Mouse (Mus musculus) c-Kit-positive CD71-positive TER-119-positive erythroid progenitor cells, embryonic 14.5 days (primary cell): Measurements from ENCODE around the gene Surf2.

Experiments
- DNase-seq: peaks from one replicate; pipeline ENCODE4 v3.0.0-alpha.2; 2013; ENCODE audit warnings: low spot score

The Surf2 gene

DNA sequence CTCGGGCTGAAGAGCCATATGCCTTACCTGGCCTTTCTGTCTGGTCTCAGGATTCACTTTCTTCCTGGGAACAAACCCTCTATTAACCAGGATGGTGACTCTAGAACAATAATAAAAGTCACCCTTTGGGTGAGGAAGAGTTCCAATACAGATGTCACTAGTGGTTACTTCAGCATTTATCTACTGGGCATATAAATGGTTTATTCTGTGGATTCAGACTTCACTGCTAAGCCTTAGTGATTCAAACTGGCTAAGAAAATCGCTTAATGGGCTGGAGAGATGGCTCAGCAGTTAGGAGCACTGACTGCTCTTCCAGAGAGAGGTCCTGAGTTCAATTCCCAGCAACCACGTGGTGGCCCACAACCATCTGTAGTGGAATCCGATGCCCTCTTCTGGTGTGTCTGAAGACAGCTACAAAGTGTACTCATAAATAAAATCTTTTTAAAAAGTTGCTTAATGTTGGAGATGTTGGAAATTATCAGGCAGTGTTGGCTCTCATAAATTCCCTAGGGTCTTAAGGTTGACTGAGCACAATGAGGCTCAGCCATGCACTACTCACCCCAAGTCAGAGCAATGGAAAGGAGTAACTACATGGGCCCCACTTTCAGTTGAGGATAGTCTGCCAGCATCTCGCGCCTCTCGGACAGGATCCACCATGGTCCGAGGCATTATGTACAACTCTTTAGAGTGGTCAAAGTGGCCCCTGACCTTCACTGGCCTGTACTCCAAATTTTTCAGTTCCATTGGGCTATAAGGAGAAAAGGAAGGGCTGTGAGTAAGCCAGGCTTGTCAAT lies 1.8 kb upstream of the Surf2 start:
- DNase-seq = no peak

DNA sequence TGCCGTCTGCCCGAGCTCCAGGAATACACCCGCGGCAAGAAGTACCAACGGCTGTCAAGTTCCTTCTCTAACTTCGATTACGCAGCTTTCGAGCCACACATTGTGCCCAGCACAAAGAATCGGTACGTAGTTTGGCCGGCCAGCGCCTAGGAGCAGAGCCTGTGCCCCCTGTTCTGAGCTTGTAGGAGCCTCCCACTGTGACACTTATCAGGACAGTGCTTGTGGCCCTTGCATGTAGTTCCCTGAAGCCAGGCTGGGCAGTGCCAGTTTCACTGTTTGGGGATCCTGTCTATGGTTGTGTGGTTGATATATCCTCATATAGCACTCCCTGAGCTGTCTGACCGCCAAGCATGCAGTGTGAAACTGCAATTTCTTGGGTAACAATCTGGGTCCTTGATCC lies 571 bp downstream of the Surf2 start:
- no peak for DNase-seq

DNA sequence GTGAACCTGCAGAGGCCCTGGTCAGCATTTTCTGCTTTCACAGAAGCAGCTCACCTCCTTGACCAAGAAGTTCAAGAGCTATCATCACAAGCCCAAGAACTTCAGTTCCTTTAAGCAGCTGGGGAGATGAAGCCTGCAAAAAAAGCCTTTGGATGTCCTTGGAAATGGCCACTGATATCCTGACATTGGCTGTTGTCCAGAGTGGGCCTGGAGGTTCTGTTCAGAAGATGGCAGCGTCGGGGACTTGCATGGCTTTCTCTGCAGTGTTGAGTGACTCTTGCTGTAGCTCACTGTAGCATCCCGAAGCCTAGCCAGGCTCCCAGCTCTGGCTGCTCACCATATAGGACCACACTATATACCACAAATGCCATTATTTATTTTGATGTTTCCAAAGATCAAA lies 3.5 kb downstream of the Surf2 start:
- no peak for DNase-seq

DNA sequence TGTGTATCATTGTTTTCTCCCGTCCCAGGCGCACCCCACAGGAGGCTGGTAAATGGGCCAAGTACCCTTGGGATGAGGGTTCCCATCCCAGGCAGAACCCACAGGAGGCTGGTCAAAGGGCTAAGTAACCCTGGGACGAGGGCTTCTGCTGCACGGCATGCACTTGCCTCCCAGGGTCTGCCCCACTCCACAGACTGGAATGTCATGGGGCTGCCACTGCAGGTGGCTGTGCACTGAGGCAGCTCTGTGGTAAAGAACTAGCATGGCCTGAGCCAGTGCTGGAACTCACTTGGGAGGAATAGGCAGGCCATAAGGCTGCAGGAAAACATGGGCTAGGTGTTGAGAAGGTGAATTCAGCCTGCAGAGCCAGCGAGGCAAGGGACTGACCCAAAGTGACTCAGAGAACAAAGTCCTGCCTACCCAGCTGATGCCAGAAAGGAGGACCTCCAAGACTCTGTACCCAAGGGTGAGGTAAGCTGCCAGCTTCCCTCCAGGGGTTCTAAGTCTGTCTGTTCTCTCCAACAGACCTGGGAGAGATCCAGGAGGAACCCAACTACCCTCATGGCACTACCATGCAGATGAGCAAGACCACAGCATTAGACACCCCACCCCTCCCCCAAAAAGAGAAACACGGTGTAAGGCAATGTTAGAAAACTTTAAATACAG lies 4.2 kb downstream of the Surf2 start:
- no peak for DNase-seq

DNA sequence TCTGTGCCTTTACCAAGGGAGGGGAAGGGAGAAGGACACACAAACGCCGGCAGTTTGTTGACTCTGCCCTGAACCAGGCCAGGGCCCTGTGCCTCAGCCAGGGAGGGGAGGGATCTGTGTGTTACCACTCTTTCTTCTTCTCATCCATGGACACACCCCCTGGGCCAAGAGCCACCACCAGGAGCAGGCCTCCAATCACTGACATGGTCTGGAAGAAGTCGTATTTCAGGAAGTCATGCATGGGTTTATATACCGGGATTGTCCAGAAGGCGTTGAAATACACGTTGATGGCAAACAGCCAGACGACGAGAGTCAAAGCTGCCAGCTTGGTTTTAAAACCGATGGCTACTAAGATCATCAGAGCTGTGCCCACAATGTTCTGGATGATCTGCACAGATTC lies 5.6 kb downstream of the Surf2 start:
- DNase-seq = no peak

DNA sequence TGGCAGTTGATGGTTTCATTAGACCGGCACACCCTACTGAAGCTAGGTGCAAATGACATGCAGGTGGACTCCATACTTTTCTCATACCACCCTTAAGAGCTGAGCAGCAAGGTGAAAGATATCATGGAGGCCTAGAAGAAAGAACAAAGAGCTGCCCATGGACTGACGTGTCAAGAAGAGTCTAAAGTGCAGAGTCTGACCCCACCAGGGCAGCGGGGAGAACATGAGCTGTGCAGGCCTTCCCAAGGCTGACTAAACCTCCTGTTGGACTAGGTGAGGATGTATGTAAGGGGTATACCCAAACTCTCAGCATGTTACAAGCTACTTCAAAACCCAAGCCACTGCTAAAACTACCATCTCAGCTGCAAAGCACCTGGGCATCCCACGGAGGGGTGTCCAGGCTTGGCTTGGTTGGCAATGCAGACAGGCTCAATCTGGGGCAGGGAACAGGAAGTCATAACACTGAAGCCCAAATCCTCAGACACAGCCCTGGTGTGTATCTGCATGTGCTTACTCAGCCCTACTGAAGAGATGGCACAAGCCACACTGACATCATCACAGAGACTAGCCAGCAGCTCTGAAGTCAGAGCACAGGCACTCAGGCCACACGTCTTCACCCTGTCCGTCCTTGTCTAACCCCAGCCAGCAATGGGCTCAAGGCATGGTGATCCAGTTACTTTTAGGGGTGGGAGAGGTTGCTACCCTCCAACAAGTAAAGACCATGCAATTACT lies 11.7 kb downstream of the Surf2 start:
- DNase-seq = no peak

DNA sequence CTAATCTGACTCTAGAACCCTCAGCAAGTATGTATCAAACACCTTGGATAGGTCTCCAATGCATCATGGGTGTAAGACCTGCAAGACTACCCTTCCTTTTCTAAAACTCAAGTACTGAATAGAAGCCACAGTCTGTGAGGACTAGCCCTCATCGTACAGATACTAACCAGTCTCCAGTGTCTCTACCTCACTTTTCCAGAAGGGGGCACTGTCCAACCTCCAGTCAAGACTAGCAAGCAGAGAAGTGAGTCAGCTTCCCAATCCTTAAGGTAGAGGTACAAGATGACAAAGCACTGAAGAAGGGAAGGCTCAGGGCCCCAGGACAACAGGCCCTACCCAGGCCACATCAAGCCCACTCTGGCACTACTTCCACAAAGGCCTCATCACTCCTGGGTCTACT lies 14.2 kb downstream of the Surf2 start:
- DNase-seq = peak; percentile 81

DNA sequence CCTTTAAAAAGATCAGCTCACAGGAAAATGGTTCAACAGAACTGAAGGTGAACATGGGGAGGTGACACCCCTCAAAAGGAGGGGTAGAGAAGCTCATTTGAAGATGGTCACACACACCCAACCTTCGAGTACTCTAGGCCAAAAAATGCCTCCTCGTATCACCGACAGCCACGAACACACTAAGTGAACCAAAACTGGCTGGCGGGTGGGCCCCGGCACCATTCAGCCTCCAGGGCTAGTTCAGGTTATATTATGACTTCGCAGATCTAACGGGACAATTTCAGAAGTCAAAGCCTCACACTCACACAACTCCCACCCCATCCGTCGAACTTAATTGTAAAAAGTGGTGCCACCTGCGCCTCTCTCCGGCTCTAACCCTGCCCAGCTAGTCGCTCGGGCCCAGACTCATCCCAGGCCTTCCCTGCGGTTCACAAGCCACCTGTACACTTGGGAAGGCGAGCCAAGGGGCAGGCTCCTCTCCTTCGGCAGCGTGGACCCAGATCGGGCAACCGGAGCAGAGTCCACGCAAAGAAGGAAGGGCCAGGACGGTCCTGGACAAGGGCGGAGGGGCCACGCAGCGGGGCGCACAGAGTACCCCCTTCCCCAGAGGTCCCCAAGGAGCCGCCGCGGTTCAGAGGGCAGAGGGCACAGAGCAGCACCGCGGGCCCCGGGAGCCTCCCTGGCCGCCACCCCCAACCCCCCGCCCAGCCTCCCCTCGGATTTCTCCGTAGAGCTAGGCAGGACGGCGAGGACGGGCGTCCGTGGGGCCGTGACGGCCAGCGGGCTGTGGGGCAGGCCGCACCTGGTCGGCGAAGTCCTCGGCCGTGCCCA lies 16.5 kb downstream of the Surf2 start:
- DNase-seq = no peak

DNA sequence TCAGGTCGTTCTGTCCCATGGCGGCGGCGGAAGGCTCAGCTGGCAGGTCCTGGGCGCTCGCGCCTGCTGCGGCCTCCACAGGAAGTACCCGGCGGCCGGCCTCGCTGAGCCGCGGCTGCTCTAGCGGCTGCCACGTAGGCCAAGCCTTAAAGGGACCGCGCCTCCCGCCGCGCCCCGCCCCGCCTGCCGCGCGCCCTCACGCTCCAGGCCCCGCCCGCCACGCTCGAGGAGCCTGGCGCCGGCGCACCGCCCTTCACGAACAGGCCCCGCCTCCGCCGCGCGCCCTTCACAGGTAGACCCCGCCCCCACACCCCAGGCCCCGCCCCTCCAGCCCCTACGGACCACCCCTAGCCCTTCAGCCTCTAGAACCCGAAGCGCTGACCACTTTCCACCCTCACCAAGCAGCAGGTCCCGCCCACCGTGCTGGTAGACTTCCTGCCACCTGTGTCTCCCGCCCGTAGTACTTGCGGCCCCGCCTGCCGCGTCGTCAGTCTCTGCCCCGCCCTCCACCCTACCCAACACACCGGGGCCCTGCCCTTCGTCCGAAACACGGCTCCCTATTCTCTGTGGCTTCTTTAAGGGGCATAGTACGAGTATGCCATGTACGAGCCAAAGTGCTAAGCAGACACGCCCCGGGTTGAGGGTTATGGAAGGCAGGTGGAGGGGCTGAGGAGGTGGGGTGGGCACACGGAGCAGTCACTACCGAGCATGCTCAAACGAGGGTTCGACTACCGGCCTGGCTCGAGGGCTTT lies 17.3 kb downstream of the Surf2 start, which contains the start of the genes Surf4 and Stkld1:
Surf4 (minus strand) TSS at position 625 of the 752 bp plus-strand sequence.
Stkld1 (plus strand) TSS at position 744 of the 752 bp plus-strand sequence.
- peak; percentile 91 for DNase-seq

DNA sequence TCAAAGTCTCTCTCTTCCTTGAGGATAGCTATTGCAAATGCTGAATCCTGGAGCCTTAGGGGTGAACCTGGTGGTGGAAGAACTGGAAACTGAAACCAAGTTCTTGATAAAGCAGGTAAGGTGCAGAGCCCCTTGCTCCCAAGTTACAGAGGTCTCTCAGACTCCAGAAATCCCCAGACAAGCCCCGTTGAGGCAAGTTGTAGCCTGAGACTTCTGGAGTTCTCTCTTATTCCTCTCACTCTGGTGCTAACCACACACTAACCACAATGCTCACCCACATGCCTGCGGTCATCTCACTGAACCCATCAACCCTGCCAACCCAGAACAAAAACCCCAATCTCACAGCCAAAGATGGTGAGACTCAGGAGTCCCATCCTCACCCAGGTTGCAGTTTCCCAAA lies 19.1 kb downstream of the Surf2 start:
- DNase-seq = no peak

DNA sequence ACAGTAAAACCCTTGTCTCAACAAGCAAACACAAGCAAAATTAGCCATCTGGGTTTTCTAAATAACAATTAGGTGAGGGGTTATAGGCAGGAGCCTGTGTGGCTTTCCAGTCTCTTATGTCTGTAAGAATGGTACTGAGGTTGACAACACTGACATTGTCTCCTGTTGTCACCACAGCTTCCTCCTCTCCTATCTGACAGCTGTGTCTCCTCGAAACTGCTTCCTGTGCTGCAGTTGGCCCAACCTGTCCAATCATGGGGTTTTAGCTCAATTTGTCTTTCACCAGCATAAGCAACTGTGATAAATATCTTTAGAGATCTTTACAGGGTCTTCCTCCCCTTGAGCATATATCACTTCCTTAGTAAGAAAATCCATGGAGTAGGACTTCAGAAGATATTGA lies 20.3 kb downstream of the Surf2 start:
- DNase-seq = no peak

DNA sequence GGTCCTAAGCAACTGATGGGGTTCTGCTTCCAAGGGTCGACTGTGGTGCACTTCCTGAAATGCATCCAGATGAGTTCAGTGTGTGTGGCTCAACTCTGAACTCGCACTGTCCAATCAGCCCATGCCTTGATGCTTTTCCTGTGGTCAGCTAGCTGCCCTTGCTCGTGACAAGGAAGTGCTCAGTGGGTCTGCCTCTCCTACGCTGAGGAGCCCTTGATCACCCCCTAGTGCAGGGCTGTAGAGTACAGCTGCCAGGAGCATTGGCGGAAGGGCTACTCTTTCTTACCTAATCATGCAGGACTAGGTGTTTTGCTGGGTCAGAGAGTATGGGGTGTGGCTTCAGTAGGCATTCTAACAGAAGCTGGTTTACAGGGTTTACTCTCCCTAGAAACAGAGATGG lies 25.4 kb downstream of the Surf2 start:
- no peak for DNase-seq

DNA sequence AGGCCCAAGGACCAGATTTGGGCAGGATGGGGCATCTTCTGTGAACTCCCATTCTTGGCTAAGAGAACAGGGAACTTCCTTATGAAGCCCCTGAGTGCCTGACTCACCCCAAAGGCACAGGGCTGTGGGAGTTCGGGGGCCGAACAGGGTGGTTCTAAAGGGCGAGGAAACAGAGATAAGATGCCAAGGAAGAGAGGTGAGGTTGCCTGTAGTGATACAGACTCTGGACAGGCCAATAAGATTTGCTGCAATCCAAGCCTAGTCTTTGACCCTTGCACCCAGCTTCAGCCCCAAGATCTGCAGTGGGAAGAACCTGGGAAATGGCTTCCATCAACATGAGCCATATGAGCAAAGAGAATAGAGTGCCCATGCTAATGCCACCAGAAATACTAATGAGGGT lies 27.1 kb downstream of the Surf2 start:
- DNase-seq = no peak

DNA sequence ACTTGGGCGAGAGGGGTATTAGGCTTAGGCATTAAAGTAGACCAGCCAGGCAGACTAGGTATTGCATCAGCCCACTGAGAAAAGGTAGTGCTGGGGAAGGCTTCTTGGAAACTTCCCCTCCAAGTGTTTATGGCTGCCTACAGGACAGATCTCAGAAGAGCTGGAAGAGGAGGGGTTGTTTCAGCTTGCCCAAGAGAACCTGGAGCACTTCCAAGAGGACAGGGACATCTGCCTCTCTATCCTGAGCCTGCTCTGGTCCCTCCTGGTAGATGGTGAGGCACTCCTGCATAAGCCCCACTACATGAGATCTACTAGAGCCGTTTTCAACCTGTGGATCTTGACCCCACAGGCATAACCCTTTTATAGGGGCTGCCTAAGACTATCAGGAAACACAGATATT lies 34.2 kb downstream of the Surf2 start:
- DNase-seq = no peak

DNA sequence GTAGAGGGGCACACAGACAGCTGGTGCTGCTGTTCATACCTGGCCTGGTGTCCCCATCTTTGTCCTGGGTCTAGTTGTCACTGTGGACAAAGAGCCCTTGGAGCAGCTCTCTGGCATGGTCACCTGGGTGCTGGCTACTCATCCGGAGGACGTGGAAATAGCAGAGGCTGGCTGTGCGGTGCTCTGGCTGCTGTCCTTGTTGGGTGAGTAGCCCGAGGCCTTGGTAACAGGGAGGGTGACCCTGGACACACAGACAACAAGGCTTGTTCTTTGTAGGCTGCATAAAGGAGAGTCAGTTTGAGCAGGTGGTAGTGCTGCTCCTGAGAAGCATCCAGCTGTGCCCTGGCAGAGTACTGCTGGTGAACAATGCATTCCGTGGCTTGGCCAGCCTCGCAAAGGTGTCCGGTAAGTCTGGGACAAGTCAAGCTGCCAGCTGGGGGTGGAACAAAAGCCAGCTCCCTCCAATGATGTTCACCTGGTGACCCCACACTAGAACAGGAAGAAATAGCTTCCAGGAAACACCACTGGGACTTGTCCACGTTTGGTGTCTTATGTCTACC lies 35.3 kb downstream of the Surf2 start:
- DNase-seq = no peak

DNA sequence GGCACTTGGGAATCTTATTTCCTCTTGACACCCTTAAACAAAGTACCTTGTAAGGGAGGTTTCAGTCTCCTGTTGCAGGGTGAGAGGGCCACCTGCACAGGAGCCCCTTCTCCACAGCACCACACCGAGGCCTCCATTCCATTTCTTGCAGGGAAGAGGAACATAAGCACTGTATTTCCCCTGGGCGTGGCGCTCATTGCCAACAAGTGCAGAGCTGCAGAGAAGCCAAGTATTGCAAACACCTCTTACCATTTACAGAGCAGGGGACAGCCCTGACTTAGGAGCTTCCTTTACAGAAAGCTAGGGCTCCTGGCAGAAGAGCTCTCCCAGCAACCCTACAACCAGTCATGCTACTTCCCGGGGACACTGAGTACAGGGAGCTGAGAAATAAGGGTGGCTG lies 36.0 kb downstream of the Surf2 start:
- no peak for DNase-seq

DNA sequence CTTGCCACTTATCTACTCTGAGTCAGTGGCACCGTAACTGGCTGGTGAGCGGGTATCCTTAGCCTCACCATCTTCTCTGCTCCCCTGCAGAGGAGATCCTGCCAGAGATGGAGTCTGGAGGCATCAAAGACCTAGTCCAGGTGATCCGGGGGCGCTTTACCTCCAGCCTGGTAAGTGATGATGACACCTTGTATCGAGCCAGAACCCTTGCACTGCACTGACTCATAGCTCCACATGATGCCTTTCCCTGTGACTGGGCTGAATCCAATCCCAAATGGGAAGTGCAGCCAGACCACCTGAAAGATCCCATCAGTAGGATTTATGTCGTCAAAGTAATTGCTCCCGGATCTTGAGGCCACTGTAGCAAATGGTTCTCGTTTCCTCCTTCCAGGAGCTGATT lies 36.7 kb downstream of the Surf2 start:
- DNase-seq = no peak

DNA sequence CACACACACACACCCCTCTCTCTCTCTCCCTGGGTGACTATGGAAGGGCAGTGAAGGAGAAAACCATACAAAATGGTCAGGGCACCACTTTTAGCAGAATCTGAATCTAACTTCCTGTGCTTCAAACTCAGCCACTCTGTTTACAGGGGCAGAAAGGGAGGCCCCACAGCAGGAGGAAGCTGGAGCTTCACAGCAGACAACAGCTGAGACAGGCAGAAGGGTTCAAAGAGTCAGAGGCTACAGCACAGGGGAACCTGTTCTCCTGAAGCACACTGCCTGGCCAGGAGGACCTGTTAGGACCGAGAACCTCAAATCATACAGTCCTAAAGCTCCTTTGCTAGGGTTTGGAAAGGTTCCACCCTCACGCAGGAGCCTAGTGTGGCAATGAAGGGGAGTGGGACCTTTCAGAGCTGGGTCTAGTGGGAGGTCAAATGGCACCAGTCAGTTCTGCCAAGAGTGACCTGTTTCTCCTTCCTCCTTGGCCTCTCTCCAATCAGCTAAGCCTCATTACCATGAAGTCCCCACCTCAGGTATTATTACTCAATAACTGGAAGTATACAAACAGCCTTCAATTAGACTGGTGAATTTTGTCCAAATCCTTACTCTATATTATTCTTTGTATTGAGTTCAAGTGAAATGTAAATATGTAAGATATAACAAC lies 38.7 kb downstream of the Surf2 start:
- DNase-seq = no peak

DNA sequence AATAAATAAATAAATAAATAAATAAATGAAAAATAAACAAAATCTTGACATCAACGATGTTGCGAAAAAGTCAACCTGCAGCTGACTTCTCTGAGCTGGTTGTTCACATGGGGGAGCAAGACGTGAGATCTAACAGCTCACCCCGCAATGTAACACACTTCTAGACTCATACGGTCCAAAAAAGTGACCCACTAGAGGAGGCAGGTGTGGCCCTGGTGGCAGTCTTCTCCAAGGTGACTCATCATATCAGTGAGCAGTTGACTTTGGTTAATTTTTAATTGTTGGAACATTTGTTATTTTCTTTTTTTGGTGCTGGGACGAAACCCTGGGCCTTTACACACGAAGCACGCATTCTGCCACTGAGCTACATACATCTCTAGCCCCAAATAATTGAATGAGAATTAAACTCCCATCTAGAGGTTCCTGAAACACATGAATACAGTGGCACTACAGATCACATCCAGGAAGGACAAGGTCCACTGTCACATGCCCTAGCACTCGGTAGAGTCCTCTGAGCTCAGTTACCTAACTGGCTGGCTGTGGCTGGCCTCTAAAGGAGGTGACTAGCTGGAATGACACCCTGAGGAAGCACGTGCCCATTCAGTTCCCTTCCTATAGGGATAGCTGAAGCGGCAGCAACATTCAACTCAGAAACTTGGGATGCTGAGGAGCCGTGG lies 40.8 kb downstream of the Surf2 start:
- DNase-seq = no peak

DNA sequence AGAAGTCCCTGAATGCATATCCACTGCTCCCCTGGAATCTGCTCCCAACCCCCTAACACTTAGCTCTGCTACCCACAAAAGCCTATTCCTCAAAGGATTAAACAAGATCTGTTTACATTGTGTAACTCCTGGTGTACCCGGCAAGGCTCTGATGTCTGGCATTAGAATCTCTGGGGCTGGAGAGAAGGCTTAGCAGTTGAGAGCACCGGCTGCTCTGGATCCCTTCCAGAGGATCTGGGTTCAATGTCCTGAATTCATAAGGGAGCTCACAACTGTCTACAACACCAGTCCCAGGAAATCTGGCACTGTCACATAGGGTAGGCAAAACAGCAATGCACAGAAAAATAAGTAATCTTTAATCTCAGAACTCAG lies 41.3 kb downstream of the Surf2 start:
- no peak for DNase-seq
